Mouse (Mus musculus): ENCODE results near the gene Sema4f.

DNA sequence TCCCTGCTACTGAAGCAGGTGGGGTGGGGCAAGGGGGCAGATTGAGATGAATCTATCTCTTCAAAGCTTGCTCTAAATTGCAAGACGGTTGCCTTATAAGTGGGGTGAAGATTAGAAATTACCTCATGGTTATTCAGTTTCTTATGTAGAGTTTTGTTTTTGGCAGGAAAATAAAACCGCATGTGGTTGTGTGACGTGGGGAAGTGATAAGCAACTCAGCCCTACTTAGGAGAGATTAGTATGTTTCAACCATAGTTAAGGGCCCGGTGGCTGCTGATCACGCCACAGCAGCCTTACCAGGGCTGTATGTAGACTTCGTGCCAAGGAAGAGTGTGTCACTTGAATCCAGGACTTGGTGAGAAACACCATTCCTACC lies 67.2 kb downstream of the Sema4f start:
- TF ChIP-seq POLR2A (IDR thresholded peaks at IDR 0.05; ENCODE audit: control insufficient read depth, low read depth, low read length) (no peak), CTCF (IDR thresholded peaks at IDR 0.05; ENCODE audit: control insufficient read depth, insufficient read depth, insufficient replicate concordance, low read depth, low read length) (no peak)
